Mouse (Mus musculus) MEL (cell line): ENCODE measurements around the gene Tubgcp3. TPM values are rescaled to one million over a fixed set of nuclear protein-coding genes. Genes with fewer than 3 reads are reported as not detected.

Experiments used
- DNase-seq: peaks from one replicate; pipeline ENCODE4 v3.0.0; 2011; ENCODE audit warnings: low read depth, low spot score
- H3K27ac ChIP-seq: 2 replicates; pipeline ENCODE4 v1.5.1; 2012; ENCODE audit warnings: low read depth, mild to moderate bottlenecking, control low read depth, low read length, moderate library complexity; ENCODE audit not compliant: control insufficient read depth
- H3K27me3 ChIP-seq, 2 experiments: fragments of 150-350 bp in 1 of 2; sonication (generic) in 1 of 2; 2 replicates each; pipeline ENCODE4 v1.6.1; 2012; ENCODE audit warnings: low read length in 2 of 2, mild to moderate bottlenecking in 2 of 2, improper control_type of control experiment in 1 of 2, moderate library complexity in 1 of 2; ENCODE audit not compliant: insufficient read depth in 2 of 2, control insufficient read depth in 1 of 2
- H3K36me3 ChIP-seq, 2 experiments: 2 replicates each; pipeline ENCODE4 v1.6.1; 2012 to 2014; ENCODE audit warnings: low read length in 2 of 2, improper control_type of control experiment in 1 of 2, inconsistent platforms in 1 of 2, mild to moderate bottlenecking in 1 of 2; ENCODE audit not compliant: insufficient read depth in 2 of 2, control insufficient read depth in 1 of 2
- H3K4me1 ChIP-seq, 2 experiments: fragments of 150-350 bp in 1 of 2; sonication (generic) in 1 of 2; 2 replicates each; pipeline ENCODE4 v1.6.1; 2012; ENCODE audit warnings: low read length in 2 of 2, improper control_type of control experiment in 1 of 2, mild to moderate bottlenecking in 1 of 2; ENCODE audit not compliant: insufficient read depth in 2 of 2, control insufficient read depth in 1 of 2
- H3K4me3 ChIP-seq, 2 experiments: fragments of 150-350 bp in 1 of 2; sonication (generic) in 1 of 2; 2 replicates each; pipeline ENCODE4 v1.5.1; 2012; ENCODE audit warnings: low read depth in 2 of 2, low read length in 2 of 2, mild to moderate bottlenecking in 2 of 2, moderate library complexity in 2 of 2, control low read depth in 1 of 2, improper control_type of control experiment in 1 of 2; ENCODE audit not compliant: control insufficient read depth in 1 of 2, insufficient read depth in 1 of 2
- H3K79me2 ChIP-seq: 2 replicates; pipeline ENCODE4 v1.6.1; 2012; ENCODE audit warnings: mild to moderate bottlenecking, low read length, moderate library complexity; ENCODE audit not compliant: control insufficient read depth, poor library complexity, insufficient read depth
- H3K9ac ChIP-seq: 2 replicates; pipeline ENCODE4 v1.6.1; 2012; ENCODE audit warnings: low read depth, mild to moderate bottlenecking, control low read depth, low read length, moderate library complexity; ENCODE audit not compliant: control insufficient read depth, poor library complexity, severe bottlenecking
- H3K9me3 ChIP-seq: fragments of 150-350 bp; sonication (generic); replicated peaks from 2 replicates; pipeline ENCODE4 v1.6.1; 2012; ENCODE audit warnings: mild to moderate bottlenecking, low read length, improper control_type of control experiment, moderate library complexity; ENCODE audit not compliant: insufficient read depth
- CTCF ChIP-seq, 3 experiments: IDR thresholded peaks in 2 of 3; conservative IDR thresholded peaks in 1 of 3; 2 replicates each; pipeline ENCODE4 v1.5.1; 2011 to 2012; ENCODE audit warnings: low read length in 3 of 3, low read depth in 2 of 3, mild to moderate bottlenecking in 2 of 3, improper control_type of control experiment in 1 of 3, inconsistent platforms in 1 of 3, mixed read lengths in 1 of 3, moderate library complexity in 1 of 3; ENCODE audit not compliant: control insufficient read depth in 1 of 3, insufficient read depth in 1 of 3, poor library complexity in 1 of 3, severe bottlenecking in 1 of 3
- E2F4 ChIP-seq: IDR thresholded peaks from 2 replicates; pipeline ENCODE4 v1.6.1; 2011; ENCODE audit warnings: low read depth, low read length, improper control_type of control experiment, borderline replicate concordance
- ELF1 ChIP-seq: IDR thresholded peaks from 2 replicates; pipeline ENCODE4 v1.6.1; 2014; ENCODE audit warnings: low read depth, mild to moderate bottlenecking, inconsistent platforms, low read length, improper control_type of control experiment, moderate library complexity
- EP300 ChIP-seq, 2 experiments: IDR thresholded peaks; 2 replicates each; pipeline ENCODE4 v1.6.1; 2011; ENCODE audit warnings: improper control_type of control experiment in 2 of 2, low read length in 2 of 2, low read depth in 1 of 2, mild to moderate bottlenecking in 1 of 2
- ETS1 ChIP-seq: IDR thresholded peaks from 2 replicates; pipeline ENCODE4 v1.6.1; 2012; ENCODE audit warnings: low read depth, mild to moderate bottlenecking, inconsistent platforms, low read length, improper control_type of control experiment, moderate library complexity
- GATA1 ChIP-seq: IDR thresholded peaks from 2 replicates; pipeline ENCODE4 v1.6.1; 2011; ENCODE audit warnings: low read depth, low read length, improper control_type of control experiment
- HCFC1 ChIP-seq: IDR thresholded peaks from 2 replicates; pipeline ENCODE4 v1.6.1; 2012; ENCODE audit warnings: low read depth, mild to moderate bottlenecking, inconsistent platforms, low read length, improper control_type of control experiment, moderate library complexity
- KAT2A ChIP-seq: conservative IDR thresholded peaks from 2 replicates; pipeline ENCODE4 v1.6.1; 2012; ENCODE audit warnings: low read depth, low read length, improper control_type of control experiment, inconsistent platforms
- MAFK ChIP-seq: IDR thresholded peaks from 2 replicates; pipeline ENCODE4 v1.6.1; 2011; ENCODE audit warnings: low read depth, mild to moderate bottlenecking, low read length, improper control_type of control experiment, borderline replicate concordance
- MAX ChIP-seq: IDR thresholded peaks from 2 replicates; pipeline ENCODE4 v1.6.1; 2011; ENCODE audit warnings: low read length, improper control_type of control experiment
- MAZ ChIP-seq: IDR thresholded peaks from 2 replicates; pipeline ENCODE4 v1.6.1; 2012; ENCODE audit warnings: low read depth, mild to moderate bottlenecking, inconsistent platforms, low read length, improper control_type of control experiment
- MYB ChIP-seq: IDR thresholded peaks from 2 replicates; pipeline ENCODE4 v1.6.1; 2011; ENCODE audit warnings: mild to moderate bottlenecking, low read depth, low read length, improper control_type of control experiment
- MYC ChIP-seq: IDR thresholded peaks from 2 replicates; pipeline ENCODE4 v1.6.1; 2011; ENCODE audit warnings: low read depth, mild to moderate bottlenecking, low read length, improper control_type of control experiment, moderate library complexity
- NELFE ChIP-seq: IDR thresholded peaks from 2 replicates; pipeline ENCODE4 v1.6.1; 2011; ENCODE audit warnings: low read depth, low read length, improper control_type of control experiment
- POLR2A ChIP-seq, 2 experiments: IDR thresholded peaks; 2 replicates each; pipeline ENCODE4 v1.6.1; 2011 to 2012; ENCODE audit warnings: low read length in 2 of 2, mild to moderate bottlenecking in 2 of 2, control low read depth in 1 of 2, improper control_type of control experiment in 1 of 2, low read depth in 1 of 2, moderate library complexity in 1 of 2; ENCODE audit not compliant: control insufficient read depth in 1 of 2, insufficient read depth in 1 of 2, poor library complexity in 1 of 2
- POLR2AphosphoS2 ChIP-seq: IDR thresholded peaks from 2 replicates; pipeline ENCODE4 v1.6.1; 2011; ENCODE audit warnings: low read length, improper control_type of control experiment
- POLR2AphosphoS5 ChIP-seq: IDR thresholded peaks from 2 replicates; pipeline ENCODE4 v1.6.1; 2012; ENCODE audit warnings: low read depth, borderline replicate concordance, mild to moderate bottlenecking, inconsistent platforms, low read length, moderate library complexity, mixed read lengths
- RCOR1 ChIP-seq: IDR thresholded peaks from 2 replicates; pipeline ENCODE4 v1.6.1; 2012; ENCODE audit warnings: low read depth, mild to moderate bottlenecking, inconsistent platforms, low read length, improper control_type of control experiment
- SIN3A ChIP-seq: IDR thresholded peaks from 2 replicates; pipeline ENCODE4 v1.6.1; 2012; ENCODE audit warnings: low read length, improper control_type of control experiment, inconsistent platforms
- SMC3 ChIP-seq: IDR thresholded peaks from 2 replicates; pipeline ENCODE4 v1.6.1; 2011; ENCODE audit warnings: low read depth, low read length, improper control_type of control experiment
- TBP ChIP-seq: IDR thresholded peaks from 2 replicates; pipeline ENCODE4 v1.8.0; 2011; ENCODE audit warnings: low read depth, low read length, improper control_type of control experiment
- TCF12 ChIP-seq: IDR thresholded peaks from 2 replicates; pipeline ENCODE4 v1.6.1; 2014; ENCODE audit warnings: low read depth, mild to moderate bottlenecking, inconsistent platforms, low read length, improper control_type of control experiment, moderate library complexity
- USF1 ChIP-seq: IDR thresholded peaks from 2 replicates; pipeline ENCODE4 v1.6.1; 2014; ENCODE audit warnings: low read depth, mild to moderate bottlenecking, inconsistent platforms, low read length, improper control_type of control experiment, moderate library complexity
- ZC3H11A ChIP-seq: IDR thresholded peaks from 2 replicates; pipeline ENCODE4 v1.6.1; 2012; ENCODE audit warnings: low read depth, mild to moderate bottlenecking, inconsistent platforms, low read length, improper control_type of control experiment
- ZKSCAN1 ChIP-seq: IDR thresholded peaks from 2 replicates; pipeline ENCODE4 v1.6.1; 2012; ENCODE audit warnings: low read depth, mild to moderate bottlenecking, inconsistent platforms, low read length, improper control_type of control experiment, moderate library complexity
- ZMIZ1 ChIP-seq: IDR thresholded peaks from 2 replicates; pipeline ENCODE4 v1.6.1; 2012; ENCODE audit warnings: low read depth, mild to moderate bottlenecking, inconsistent platforms, low read length, improper control_type of control experiment, moderate library complexity
- ZNF384 ChIP-seq: IDR thresholded peaks from 2 replicates; pipeline ENCODE4 v1.6.1; 2012; ENCODE audit warnings: low read depth, mild to moderate bottlenecking, inconsistent platforms, low read length, improper control_type of control experiment
- polyA plus RNA-seq, 2 experiments: library from polyadenylated mRNA; stranded (reverse) in 1 of 2; unstranded in 1 of 2; fragments of >175 nt in 1 of 2; fragments of >200 nt in 1 of 2; gene quantifications; 2 replicates each; pipeline versions ENCODE4 v1.2.1 to v1.2.4; 2012; ENCODE audit warnings: low replicate concordance in 2 of 2, low read depth in 1 of 2; ENCODE audit not compliant: insufficient read length in 2 of 2, insufficient read depth in 1 of 2, missing spikeins in 1 of 2
- total RNA-seq: library from RNA; depleted of rRNA; stranded (reverse); fragments of 300-350 nt; gene quantifications from 2 replicates; pipeline ENCODE4 v1.2.3, GENCODE M21; 2012

Tubgcp3 gene
- total and polyA plus RNA-seq, 3 experiments: 43.6 to 87.7 (median 60.2) TPM

- Histone ChIP-seq H3K9ac (no peak overlapping the region), H3K4me1 (no peaks in the 10 kb centered on the region), H3K4me3 (no peak overlapping the region), H3K9me3 (no peaks in the 10 kb centered on the region), H3K27me3 (no peaks in the 10 kb centered on the region), H3K36me3 (no peaks in the 10 kb centered on the region), H3K27ac (no peak overlapping the region), H3K79me2 (no peaks in the 10 kb centered on the region)
- no peak for DNase-seq
- TF ChIP-seq TCF12 (no peak), MAZ (no peak), RCOR1 (no peak), SMC3 (no peak), ZKSCAN1 (no peak), MAFK (no peak), USF1 (no peak), KAT2A (no peak), ELF1 (no peak), ZNF384 (no peak), POLR2AphosphoS5 (no peak), TBP (no peak)
These were observed 58.8 kb downstream of the Tubgcp3 start for GRCm38 (mm10) chr8:12613201-12613600.

- H3K4me3 ChIP-seq: no peak overlapping the region
- no peak for DNase-seq
These were observed 62.1 kb downstream of the Tubgcp3 start for GRCm38 (mm10) chr8:12609752-12610449.

GRCm38 (mm10) chr8:12608810-12609209 is 63.2 kb downstream of the Tubgcp3 start:
- H3K27me3 ChIP-seq: no peaks in the 10 kb centered on the region
- DNase-seq: no peak
- no peaks in the 10 kb centered on the region for H3K9me3 ChIP-seq
- no peak overlapping the region for H3K4me3 ChIP-seq
- no peak overlapping the region for H3K9ac ChIP-seq
- no peak overlapping the region for H3K27ac ChIP-seq
- H3K79me2 ChIP-seq: no peaks in the 10 kb centered on the region
- H3K4me1 ChIP-seq: no peaks in the 10 kb centered on the region
- no peaks in the 10 kb centered on the region for H3K36me3 ChIP-seq
- TF ChIP-seq GATA1: no peak
- no peak for TF ChIP-seq ZC3H11A
- TF ChIP-seq ZKSCAN1: no peak
- TF ChIP-seq ZMIZ1: no peak
- TF ChIP-seq MAFK: no peak
- no peak for TF ChIP-seq MYB
- TF ChIP-seq SIN3A: no peak
- TF ChIP-seq HCFC1: no peak
- TF ChIP-seq CTCF (IDR thresholded peaks at IDR 0.05 in 2 of 3, conservative IDR thresholded peaks at IDR 0.05 in 1 of 3; ENCODE audit: control insufficient read depth in 1 of 3, insufficient read depth in 1 of 3, low read depth in 2 of 3, low read length in 3 of 3, poor library complexity in 1 of 3, severe bottlenecking in 1 of 3): no peak
- TF ChIP-seq POLR2A (IDR thresholded peaks at IDR 0.05; ENCODE audit: control insufficient read depth in 1 of 2, insufficient read depth in 1 of 2, low read depth in 1 of 2, low read length in 2 of 2, poor library complexity in 1 of 2): no peak
- TF ChIP-seq POLR2AphosphoS5: no peak
- TF ChIP-seq RCOR1: no peak
- TF ChIP-seq TCF12: no peak
- TF ChIP-seq POLR2AphosphoS2: no peak
- no peak for TF ChIP-seq ETS1
- TF ChIP-seq E2F4: no peak

More at GRCm38 (mm10) chr8:12609752-12610449, 62.1 kb downstream of the Tubgcp3 start:
- no peaks in the 10 kb centered on the region for H3K27me3 ChIP-seq
- no peak overlapping the region for H3K27ac ChIP-seq
- no peaks in the 10 kb centered on the region for H3K4me1 ChIP-seq
- H3K9me3 ChIP-seq: no peaks in the 10 kb centered on the region
- H3K79me2 ChIP-seq: no peaks in the 10 kb centered on the region
- H3K36me3 ChIP-seq: no peaks in the 10 kb centered on the region
- TF ChIP-seq ZMIZ1 (no peak), NELFE (no peak), MAZ (no peak), EP300 (IDR thresholded peaks at IDR 0.05; ENCODE audit: low read depth in 1 of 2, low read length in 2 of 2) (no peak), MAX (no peak), MYB (no peak), MYC (no peak), MAFK (no peak), E2F4 (no peak)
- H3K9ac ChIP-seq: no peak overlapping the region
